Mouse (Mus musculus) lung, embryonic 16.5 days (tissue): ENCODE data around the gene Derl3. TPM values are rescaled to one million over a fixed set of nuclear protein-coding genes. Genes with fewer than 3 reads are reported as not detected.
A peak's percentile ranks its signal among the peaks of the same experiment; 100 is the strongest.

Source experiments
- ATAC-seq: fragments of 200-750 bp; cut with Nextera tagmentation; 2 replicates; pipeline ENCODE4 v1.8.0; 2017; ENCODE audit warnings: low read depth, mild to moderate bottlenecking, moderate library complexity
- H3K27ac ChIP-seq: fragments of 300-500 bp; sonication (generic); 2 replicates; pipeline ENCODE4 v1.5.1; 2014; ENCODE audit warnings: mild to moderate bottlenecking, control low read depth, low read length
- H3K27me3 ChIP-seq: fragments of 300-500 bp; sonication (generic); 2 replicates; pipeline ENCODE4 v1.6.1; 2014; ENCODE audit warnings: low read depth, low read length, mixed read lengths; ENCODE audit not compliant: control insufficient read depth, insufficient read depth
- H3K36me3 ChIP-seq: fragments of 300-500 bp; sonication (generic); 2 replicates; pipeline ENCODE4 v1.6.1; 2014; ENCODE audit warnings: low read length; ENCODE audit not compliant: control insufficient read depth, insufficient read depth
- H3K4me1 ChIP-seq: fragments of 300-500 bp; sonication (generic); replicated peaks from 2 replicates; pipeline ENCODE4 v1.6.1; 2014; ENCODE audit warnings: low read length, mixed read lengths; ENCODE audit not compliant: control insufficient read depth, insufficient read depth
- H3K4me2 ChIP-seq: fragments of 300-500 bp; sonication (generic); 2 replicates; pipeline ENCODE4 v1.6.1; 2014; ENCODE audit warnings: low read depth, low read length, control low read depth
- H3K4me3 ChIP-seq: fragments of 300-500 bp; sonication (generic); 2 replicates; pipeline ENCODE4 v1.5.1; 2014; ENCODE audit warnings: mild to moderate bottlenecking, low read length, control low read depth
- H3K9ac ChIP-seq: fragments of 300-500 bp; sonication (generic); 2 replicates; pipeline ENCODE4 v1.6.1; 2014; ENCODE audit warnings: low read length, control low read depth
- H3K9me3 ChIP-seq: fragments of 300-500 bp; sonication (generic); 2 replicates; pipeline ENCODE4 v1.6.1; 2016; ENCODE audit warnings: low read length; ENCODE audit not compliant: control insufficient read depth
- WGBS: fragments of 180-500 bp; shearing (Covaris S2); extraction: QIAGEN DNeasy Blood & Tissue Kit; methylation state at CpG from one replicate; pipeline ENCODE4 v1.1.7; 2014; 5-methylcytosine and 5-hydroxymethylcytosine counted together
- polyA plus RNA-seq: library from polyadenylated mRNA; unstranded; fragments of >200 nt; fragmentation: Nextera tagmentation; extraction: Ambion mirVana; gene quantifications from 2 replicates; pipeline ENCODE4 v1.2.1, GENCODE M21; 2015

The Derl3 gene
- polyA plus RNA-seq, 1 experiment from 2014 or later, result 2.3 TPM

DNA sequence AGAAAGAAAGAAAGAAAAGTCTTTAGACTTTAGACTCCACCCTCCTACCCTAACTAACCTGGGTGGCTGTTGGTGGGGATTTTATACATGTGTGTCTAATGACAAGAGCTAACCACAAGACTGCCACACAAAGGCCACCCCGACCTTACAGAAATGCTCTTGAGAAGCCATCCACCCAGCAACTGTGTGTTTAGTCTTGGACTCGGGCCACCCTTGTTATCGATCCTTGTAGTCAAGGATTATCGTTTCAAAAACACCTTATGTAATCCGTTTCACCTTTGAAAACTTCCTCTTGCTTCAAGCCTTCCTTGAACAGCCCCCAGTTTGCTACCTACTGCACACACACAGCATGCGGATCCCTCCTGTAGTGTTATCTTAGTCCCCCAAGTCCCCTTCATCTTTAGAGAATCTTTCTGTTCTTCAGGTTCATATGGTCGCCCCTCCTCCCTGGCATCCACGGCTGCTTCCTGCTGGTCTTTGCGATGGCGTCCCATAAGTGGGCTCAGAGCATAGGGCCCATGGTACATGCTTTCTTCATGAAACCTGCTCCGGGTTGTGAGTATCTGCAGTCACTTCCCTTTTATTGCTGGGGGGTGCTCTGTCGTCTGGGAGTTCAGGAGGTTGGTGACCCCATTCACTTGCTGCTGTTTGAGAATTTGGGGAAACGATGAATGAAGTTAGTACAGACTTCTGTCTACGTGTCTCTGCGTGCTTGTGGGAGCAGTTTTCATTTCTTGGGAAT, 49.7 kb downstream of the Derl3 start, which contains the start of gene Vpreb3:
Gene Vpreb3 (plus strand): TSS at position 322 of the 742 bp plus-strand sequence.
- H3K4me2 ChIP-seq, result peak within 1 kb of the TSS; percentile 1; the same call in 1 of the 2 replicates

GRCm38 (mm10) chr10:75944066-75944772, 51.0 kb downstream of the Derl3 start:
- Histone ChIP-seq H3K9me3 (no peaks in the 10 kb centered on the region), H3K9ac (no peak overlapping the region), H3K4me1 (peaks cover 13% of the 10 kb centered on the region; the same call in 1 of the 2 replicates), H3K27me3 (no peaks in the 10 kb centered on the region), H3K36me3 (no peaks in the 10 kb centered on the region), H3K27ac (peak overlapping the region; percentile 77), H3K4me3 (no peak overlapping the region), H3K4me2 (peak overlapping the region; percentile 1; the same call in 1 of the 2 replicates)
- peak; percentile 83 for ATAC-seq
- WGBS, result 28% methylated on average over 11 of the region's 11 CpGs

More for the DNA sequence above, 49.7 kb downstream of the Derl3 start, which contains the start of gene Vpreb3:
- H3K4me3 ChIP-seq, result no peak within 1 kb of the TSS
- ATAC-seq, result no peak
- no peaks in the 10 kb centered on the region for H3K36me3 ChIP-seq
- H3K4me1 ChIP-seq, result peaks cover 13% of the 10 kb centered on the region; the same call in 1 of the 2 replicates
- WGBS, result 65% methylated on average over 15 of the region's 15 CpGs
- no peaks in the 10 kb centered on the region for H3K9me3 ChIP-seq
- H3K27ac ChIP-seq, result peak within 1 kb of the TSS; percentile 77
- H3K27me3 ChIP-seq, result no peaks in the 10 kb centered on the region
- no peak within 1 kb of the TSS for H3K9ac ChIP-seq

DNA sequence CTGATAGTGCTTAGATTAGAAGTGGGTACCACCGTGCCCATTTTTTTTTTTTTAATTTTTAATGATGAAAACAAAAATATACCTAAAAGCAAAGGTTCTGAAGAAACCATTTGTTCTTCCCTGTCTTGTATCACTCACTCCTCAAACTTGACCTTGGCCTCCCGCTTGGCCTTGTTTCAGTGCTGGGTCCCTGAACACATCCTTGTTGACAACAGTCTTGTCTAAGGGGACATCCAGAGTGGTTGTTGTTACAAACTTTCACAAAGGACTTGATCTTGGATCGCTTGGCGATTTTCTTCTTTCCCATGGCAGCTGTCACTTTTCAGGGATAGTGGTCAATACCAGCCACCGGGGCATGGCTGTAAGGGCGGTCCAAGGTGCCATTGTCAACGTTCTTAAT, 52.0 kb downstream of the Derl3 start:
- ATAC-seq, result no peak
- H3K27me3 ChIP-seq, result no peaks in the 10 kb centered on the region; the same call in 1 of the 2 replicates
- no peaks in the 10 kb centered on the region for H3K9me3 ChIP-seq
- 91% methylated on average over 7 of the region's 7 CpGs for WGBS
- H3K36me3 ChIP-seq, result no peaks in the 10 kb centered on the region
- H3K27ac ChIP-seq, result peak overlapping the region; percentile 36
- peaks cover 13% of the 10 kb centered on the region; the same call in 1 of the 2 replicates for H3K4me1 ChIP-seq
- H3K4me3 ChIP-seq, result no peak overlapping the region
- no peak overlapping the region for H3K4me2 ChIP-seq
- H3K9ac ChIP-seq, result no peak overlapping the region

Other genes with a start within 250 kb of the Derl3 start
- 11.0 and 13.0 TPM in 2 replicates for gene Susd2, start 249.4 kb upstream of the Derl3 start, polyA plus RNA-seq
- 39.7 and 48.8 TPM in 2 replicates for gene Cabin1, start 129.1 kb upstream of the Derl3 start, polyA plus RNA-seq
- 69.0 and 74.3 TPM in 2 replicates for gene Ddt, start 120.0 kb upstream of the Derl3 start, polyA plus RNA-seq
- gene Gm20441, start 112.5 kb upstream of the Derl3 start, polyA plus RNA-seq, result 0.41 and 0.65 TPM in 2 replicates
- gene Gstt3, start 112.0 kb upstream of the Derl3 start, polyA plus RNA-seq, result 34.2 and 36.4 TPM in 2 replicates
- 36.2 and 42.8 TPM in 2 replicates for gene Gstt1, start 94.8 kb upstream of the Derl3 start, polyA plus RNA-seq
- gene Gstt4, start 70.9 kb upstream of the Derl3 start, polyA plus RNA-seq, result not detected in 2 replicates
- 51.9 and 60.7 TPM in 2 replicates for gene Gstt2, start 56.0 kb upstream of the Derl3 start, polyA plus RNA-seq
- 1,432 and 1,479 TPM in 2 replicates for gene Mif, start 33.2 kb upstream of the Derl3 start, polyA plus RNA-seq
- gene Smarcb1, start 28.2 kb downstream of the Derl3 start, polyA plus RNA-seq, result 191 and 197 TPM in 2 replicates
- 68.7 and 70.0 TPM in 2 replicates for gene Chchd10, start 39.7 kb downstream of the Derl3 start, polyA plus RNA-seq
- gene Mmp11, start 43.1 kb downstream of the Derl3 start, polyA plus RNA-seq, result 74.1 and 77.1 TPM in 2 replicates
- gene Gm867, start 47.3 kb downstream of the Derl3 start, polyA plus RNA-seq, result 0.97 and 1.0 TPM in 2 replicates
- gene Vpreb3, start 49.6 kb downstream of the Derl3 start, polyA plus RNA-seq, result 0.60 and 1.0 TPM in 2 replicates
- not detected in 2 replicates for gene Gm5134, start 61.1 kb downstream of the Derl3 start, polyA plus RNA-seq
- 18.6 TPM in 2 replicates for gene Zfp280b, start 139.2 kb downstream of the Derl3 start, polyA plus RNA-seq
- gene Slc5a4b, start 217.5 kb downstream of the Derl3 start, polyA plus RNA-seq, result not detected in 2 replicates